Mouse (Mus musculus) A20 (cell line): Measurements from ENCODE around the gene Magix.
"Not testable (repeated sequence)": the region's sequence is repeated elsewhere in the genome, so short reads cannot be mapped to it uniquely, and the experiment has no call there.

Experiments used
- DNase-seq: peaks from one replicate; pipeline ENCODE4 v3.0.0-alpha.2; 2011; ENCODE audit warnings: low read depth, low spot score

Gene Magix

GRCm38 (mm10) chrX:7680864-7681263 is at the start of gene Magix:
Magix (minus strand) TSS chrX:7681251.
- DNase-seq: no peak

- DNase-seq: no peak
Observed at GRCm38 (mm10) chrX:7728922-7729265, 47.8 kb upstream of the Magix start.

- peak; percentile 90 for DNase-seq
Observed at GRCm38 (mm10) chrX:7728215-7728921, 47.3 kb upstream of the Magix start, which contains the start of gene Praf2. Praf2 (plus strand) TSS chrX:7728439.

- DNase-seq: no peak
Observed at GRCm38 (mm10) chrX:7727176-7727575, 46.1 kb upstream of the Magix start.

- DNase-seq: no peak
Observed at GRCm38 (mm10) chrX:7725841-7726240, 44.8 kb upstream of the Magix start.

- DNase-seq: no peak
Observed at GRCm38 (mm10) chrX:7724135-7724534, 43.1 kb upstream of the Magix start.

- no peak for DNase-seq
Observed at GRCm38 (mm10) chrX:7722691-7723090, 41.6 kb upstream of the Magix start.

- no peak for DNase-seq
Observed at GRCm38 (mm10) chrX:7722282-7722611, 41.2 kb upstream of the Magix start.

GRCm38 (mm10) chrX:7721514-7722281 is 40.6 kb upstream of the Magix start, which contains the start of gene Gm45208:
Gm45208 (plus strand) TSS chrX:7722245.
- DNase-seq: peak; percentile 88

- DNase-seq: peak; percentile 48
Observed at GRCm38 (mm10) chrX:7716058-7716457, 35.0 kb upstream of the Magix start.

GRCm38 (mm10) chrX:7714135-7714899 is 33.3 kb upstream of the Magix start, which contains the start of gene Wdr45:
Wdr45 (plus strand) TSS chrX:7714333.
- DNase-seq: peak; percentile 93

GRCm38 (mm10) chrX:7713764-7714134 is 32.7 kb upstream of the Magix start:
- DNase-seq: not testable (repeated sequence)

- peak; percentile 88 for DNase-seq
Observed at GRCm38 (mm10) chrX:7696954-7697381, 15.9 kb upstream of the Magix start, which contains the start of gene Gpkow. Gpkow (plus strand) TSS chrX:7697131.

GRCm38 (mm10) chrX:7696520-7696919 is 15.5 kb upstream of the Magix start:
- no peak for DNase-seq

- DNase-seq: peak; percentile 52
Observed at GRCm38 (mm10) chrX:7692862-7693261, 11.8 kb upstream of the Magix start.

- no peak for DNase-seq
Observed at GRCm38 (mm10) chrX:7690486-7690885, 9.4 kb upstream of the Magix start.

GRCm38 (mm10) chrX:7688321-7688720 is 7.3 kb upstream of the Magix start:
- DNase-seq: no peak

- no peak for DNase-seq
Observed at GRCm38 (mm10) chrX:7680057-7680412, 1.0 kb downstream of the Magix start.

GRCm38 (mm10) chrX:7679405-7680056 is 1.5 kb downstream of the Magix start:
- DNase-seq: peak; percentile 91

- DNase-seq: no peak
Observed at GRCm38 (mm10) chrX:7678986-7679385, 2.1 kb downstream of the Magix start.

- DNase-seq: no peak
Observed at GRCm38 (mm10) chrX:7675001-7675380, 6.1 kb downstream of the Magix start.
